Mouse (Mus musculus): ENCODE data around the gene Mov10.

The Mov10 gene

DNA sequence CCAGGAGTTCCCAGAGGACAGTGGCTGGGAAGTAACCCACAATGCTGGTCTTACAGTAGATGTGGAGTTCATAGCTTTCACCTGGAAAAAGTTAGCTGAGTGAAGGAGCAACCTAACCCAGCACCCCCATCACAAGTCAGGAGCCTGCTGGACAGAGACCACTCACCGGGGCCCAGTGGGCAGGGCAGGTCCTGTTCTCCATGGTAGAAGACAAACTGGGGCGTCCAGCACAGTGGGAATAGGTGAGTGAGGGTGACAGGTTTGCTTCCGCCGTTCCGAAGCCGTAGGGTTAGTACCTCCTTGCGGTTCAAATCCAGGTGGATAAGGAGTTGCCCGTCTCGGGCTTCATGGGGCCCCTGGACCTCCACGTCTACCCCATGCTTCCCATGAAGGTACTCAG is 14.1 kb downstream of the Mov10 start:
- DNase-seq = no peak

DNA sequence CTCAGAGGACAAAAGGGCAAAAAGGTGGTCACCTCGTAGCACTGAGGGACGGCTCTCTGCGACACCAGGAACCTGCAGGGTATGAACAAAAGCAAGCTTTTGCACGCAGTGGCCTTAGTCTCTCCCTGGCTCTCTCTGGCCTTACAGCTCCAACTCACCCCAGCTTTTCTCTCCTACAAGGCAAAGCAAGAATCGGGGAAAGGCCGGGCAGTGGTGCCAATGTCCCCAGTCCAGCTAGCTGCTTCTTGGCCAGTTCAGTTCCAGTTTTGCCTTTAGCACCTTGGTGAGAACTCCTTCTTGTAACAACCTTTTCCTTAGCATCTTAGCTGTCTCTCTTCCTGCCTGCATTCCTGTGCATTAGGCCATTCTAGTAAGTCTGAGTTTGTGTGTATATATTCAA is 16.9 kb downstream of the Mov10 start:
- no peak for DNase-seq

- DNase-seq = no peak
Measured at GRCm38 (mm10) chr3:104800681-104801080, 17.7 kb downstream of the Mov10 start.

DNA sequence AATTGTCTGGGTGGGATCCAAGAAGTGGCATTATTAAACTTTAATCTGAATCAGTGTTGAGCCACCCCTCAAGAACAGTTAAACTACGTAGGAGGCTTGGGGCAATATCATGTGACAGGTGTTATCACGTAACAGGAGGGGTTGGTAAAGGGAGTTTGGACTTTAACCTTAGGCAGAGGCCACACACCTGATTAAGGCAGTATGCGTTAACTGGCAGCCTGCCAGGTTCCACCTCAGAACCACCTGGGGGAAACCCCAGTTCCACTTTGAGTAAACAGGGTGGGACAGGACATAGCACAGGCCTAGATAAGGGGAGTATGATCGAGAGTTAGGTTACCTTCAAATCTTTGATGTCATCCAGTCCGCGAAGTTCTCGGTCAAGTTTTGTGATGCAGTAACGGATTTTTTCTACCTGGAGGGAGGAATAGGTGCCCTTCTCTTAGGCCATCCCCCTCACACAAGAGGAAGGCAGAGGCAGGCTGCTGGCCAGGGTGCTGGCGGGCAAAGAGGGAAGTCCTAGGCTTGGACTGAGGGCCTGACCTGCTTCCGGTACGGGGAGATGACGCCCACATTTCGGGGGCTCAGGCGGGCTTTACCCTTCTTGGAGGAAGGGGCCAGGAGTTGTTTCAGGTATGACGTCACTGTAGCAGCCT is 21.8 kb downstream of the Mov10 start:
- DNase-seq = peak; percentile 85

DNA sequence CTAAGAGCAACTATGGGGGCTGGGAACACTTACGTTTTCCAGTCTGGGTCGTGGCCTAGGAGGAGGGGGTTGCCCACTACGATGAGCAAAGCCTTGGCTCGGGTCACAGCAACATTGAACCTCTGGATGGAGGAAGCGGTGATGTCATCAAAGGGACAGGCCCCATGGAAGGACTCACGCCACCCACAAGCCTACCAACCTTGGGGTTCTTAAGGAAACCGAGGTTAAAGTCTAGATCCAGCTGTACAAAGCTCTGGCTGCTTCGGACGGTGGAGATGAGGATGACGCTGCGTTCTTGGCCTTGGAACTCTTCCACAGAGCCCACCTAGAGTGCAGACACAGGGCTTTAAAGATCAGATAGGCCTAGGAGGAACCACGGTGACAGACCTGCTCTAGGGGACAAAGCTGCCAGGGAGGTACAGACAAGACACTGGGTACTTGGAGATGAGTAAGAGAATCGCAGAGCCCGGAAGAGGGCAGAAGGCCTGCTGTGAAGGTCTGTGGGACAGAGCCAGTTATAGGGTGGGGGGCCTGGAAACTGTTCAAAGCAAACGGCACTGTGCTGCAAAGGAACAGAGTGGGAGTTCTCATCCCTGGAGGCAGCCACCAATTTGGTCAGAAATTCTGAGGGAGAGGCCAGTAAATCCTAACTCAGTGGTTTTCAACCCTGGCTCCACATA is 22.6 kb downstream of the Mov10 start:
- DNase-seq = peak; percentile 40

- no peak for DNase-seq
Measured at GRCm38 (mm10) chr3:104794953-104795470, 23.4 kb downstream of the Mov10 start.

DNA sequence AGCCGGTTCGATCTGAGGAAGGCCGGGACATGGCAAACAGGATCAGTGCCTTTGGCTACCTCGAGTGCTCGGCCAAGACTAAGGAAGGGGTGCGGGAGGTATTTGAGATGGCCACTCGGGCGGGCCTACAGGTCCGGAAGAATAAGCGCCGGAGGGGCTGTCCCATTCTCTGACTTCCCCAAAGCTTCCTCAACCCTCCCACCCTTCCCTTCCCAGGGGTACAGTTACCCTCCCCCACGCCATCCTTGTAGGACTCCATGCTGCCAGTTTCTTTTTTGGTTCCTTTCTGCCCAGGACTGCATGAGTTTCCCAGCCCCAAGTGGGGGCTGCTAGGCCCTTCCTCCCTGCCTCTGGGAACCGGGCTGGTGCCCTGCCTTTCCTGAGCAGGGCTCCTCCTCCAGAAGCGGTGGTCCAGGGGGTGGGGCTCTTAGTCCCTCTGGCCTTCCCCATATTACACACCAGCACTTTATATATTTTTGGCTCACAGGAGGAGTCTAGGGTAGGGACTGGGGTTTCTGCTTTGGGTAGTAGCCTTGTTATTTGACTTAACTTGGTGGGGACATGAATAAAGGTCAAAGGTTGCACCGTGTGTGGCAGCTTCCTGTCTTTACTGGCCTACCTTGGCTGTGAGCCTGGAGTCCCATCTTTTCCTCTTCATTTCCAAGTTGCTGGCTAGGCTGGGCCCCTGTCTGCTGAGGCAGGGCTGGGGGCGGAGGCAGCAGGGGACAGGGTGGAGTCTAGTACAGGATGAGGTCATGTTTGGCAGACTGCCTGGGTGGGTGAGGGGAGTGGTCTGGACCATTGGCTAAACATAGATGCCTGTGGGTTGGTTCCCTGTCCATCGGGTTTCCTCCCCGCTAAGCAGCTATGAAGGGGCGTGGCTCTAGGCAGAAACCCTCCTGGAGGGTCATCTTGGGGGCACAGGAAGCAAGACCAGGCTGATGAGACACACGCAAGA is 24.2 kb downstream of the Mov10 start:
- DNase-seq = peak; percentile 98

DNA sequence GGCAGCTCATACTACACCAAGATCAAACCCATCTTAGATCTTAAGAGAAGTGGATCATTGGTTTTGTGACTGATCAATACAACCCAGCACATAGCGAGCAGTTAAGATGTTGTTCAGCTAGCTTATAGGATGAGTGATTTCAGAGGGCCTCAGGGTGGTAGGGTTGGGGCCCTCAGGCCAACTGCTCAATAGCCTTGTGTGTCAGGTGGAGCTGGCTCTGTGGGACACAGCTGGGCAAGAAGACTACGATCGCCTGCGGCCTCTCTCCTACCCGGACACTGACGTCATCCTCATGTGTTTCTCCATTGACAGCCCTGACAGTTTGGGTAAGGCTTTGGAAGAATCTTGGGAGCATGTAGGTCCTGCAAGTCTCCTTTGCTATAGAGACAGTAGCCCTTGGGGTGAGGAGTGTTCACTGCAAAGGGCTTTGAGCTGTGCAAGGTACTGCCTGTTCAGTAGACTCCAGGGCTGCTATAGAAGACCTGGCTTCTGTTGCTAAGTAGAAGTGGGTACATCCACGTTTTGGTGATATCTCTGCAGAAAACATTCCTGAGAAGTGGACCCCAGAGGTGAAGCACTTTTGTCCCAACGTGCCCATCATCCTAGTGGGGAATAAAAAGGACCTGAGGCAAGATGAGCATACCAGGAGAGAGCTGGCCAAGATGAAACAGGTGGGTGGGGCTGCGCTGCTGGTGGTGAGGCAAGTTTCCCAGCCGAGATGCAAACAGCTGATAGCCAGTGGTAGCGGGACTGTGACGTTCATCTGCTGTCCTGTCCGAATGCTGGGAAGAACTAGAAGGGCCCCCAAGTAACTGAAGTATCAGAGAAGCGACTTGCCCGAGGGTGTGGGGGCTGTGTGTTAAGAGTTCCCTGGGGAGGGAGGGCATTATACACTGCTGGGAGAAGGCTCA is 25.7 kb downstream of the Mov10 start:
- no peak for DNase-seq

DNA sequence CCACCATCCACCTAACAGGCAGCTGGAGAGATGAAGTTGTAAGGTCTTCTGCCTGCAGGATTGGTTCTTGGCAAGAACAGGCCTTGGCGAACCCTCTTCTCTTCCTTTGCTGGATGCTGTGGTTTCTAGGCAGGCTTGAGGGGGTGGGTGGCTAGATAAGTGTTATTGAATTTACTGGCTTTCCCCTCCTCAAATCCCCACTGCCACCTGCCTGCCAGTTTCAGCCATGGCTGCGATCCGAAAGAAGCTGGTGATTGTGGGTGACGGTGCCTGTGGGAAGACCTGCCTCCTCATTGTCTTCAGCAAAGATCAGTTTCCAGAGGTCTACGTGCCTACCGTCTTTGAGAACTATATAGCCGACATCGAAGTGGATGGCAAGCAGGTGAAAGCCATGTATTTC is 26.7 kb downstream of the Mov10 start:
- no peak for DNase-seq

GRCm38 (mm10) chr3:104791017-104791416 is 27.3 kb downstream of the Mov10 start:
- DNase-seq = no peak

DNA sequence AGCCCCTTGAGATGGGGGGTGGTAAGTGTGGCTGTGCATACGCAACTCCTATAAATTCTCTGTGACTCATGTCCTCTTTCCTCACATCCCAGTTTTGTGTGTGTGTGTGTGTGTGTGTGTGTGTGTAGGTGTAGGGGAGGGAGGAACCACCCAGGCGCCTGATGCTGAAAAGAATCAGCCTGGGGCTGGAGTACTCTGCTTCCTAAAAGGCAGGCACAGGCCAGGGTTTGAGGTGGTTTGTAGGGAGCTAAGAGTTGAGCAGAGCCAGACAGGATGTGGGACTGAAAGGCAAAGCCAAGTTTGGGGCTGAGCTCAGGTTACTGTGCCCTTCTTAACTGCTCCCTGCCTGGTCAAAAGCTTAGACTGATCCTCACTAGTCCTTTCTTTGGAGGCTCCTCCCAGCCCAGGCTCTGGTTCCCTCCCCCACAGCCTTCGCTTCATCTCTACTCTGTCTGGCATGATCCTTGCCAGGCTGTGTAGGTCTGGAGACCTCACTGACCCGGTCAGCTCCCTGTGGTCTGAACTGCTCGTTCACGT is 27.9 kb downstream of the Mov10 start:
- DNase-seq = peak; percentile 67

GRCm38 (mm10) chr3:104789822-104790221 is 28.5 kb downstream of the Mov10 start:
- peak; percentile 76 for DNase-seq

- peak; percentile 31 for DNase-seq
Measured at GRCm38 (mm10) chr3:104789312-104789605, 29.1 kb downstream of the Mov10 start.

DNA sequence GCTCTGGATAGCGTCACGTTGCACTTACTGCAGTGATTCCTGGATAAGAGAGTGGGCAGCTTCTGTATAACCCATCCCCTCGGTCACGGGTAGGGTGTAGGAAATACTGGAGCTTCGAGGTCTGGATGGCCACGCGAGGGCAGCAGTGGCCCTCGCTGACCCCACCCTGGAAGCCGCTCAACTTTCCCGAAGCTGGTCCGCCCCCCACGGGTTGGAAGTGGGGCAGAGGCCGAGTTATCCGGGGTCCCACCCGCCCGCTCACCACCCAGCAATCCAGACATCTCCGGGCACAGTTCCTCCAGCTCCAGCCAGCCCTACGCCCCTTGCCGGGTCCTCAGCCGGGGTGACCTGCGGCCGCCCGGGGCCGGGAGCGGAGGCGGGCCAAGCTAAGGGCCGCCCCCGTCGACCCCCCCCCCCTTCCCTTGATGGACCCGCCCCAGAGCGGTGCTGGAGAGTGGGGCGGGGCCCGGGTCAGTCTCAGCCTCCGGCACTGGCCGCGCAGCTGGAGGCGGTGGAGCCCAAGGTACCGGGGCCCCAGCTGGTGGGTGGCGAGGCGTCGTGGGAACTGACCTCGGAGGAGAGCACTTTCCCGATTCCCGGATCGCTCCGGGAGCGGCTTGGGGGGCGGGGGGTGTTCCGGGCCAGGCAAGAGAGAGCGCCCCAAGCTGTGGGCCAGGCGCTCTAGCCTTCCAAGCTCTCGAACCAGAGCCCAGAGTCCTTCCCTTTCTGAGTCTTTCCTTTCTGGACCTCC is 29.6 kb downstream of the Mov10 start:
- DNase-seq = peak; percentile 88

DNA sequence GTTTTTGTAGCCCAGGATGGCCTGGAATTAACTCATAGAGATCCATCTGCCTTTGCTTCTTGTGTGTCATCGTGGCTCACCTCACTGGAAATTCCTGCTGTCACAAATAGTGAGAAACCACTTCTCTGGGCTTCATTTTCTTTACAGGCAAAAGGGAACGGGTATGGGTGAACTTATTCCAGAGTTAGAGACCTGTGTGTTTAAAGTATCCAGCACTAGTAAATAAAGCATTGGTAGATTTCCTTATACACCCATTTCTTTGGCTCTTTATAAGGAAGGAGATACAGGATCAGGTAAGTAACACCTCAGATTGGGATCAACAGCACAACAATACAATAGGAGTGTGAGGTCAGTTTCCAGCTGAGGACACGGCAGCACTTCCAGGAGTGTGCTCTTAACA is 30.3 kb downstream of the Mov10 start, which contains the start of gene Rhoc:
Gene Rhoc, plus strand, starts transcription at position 301 of the 400 bp plus-strand sequence.
- no peak for DNase-seq

DNA sequence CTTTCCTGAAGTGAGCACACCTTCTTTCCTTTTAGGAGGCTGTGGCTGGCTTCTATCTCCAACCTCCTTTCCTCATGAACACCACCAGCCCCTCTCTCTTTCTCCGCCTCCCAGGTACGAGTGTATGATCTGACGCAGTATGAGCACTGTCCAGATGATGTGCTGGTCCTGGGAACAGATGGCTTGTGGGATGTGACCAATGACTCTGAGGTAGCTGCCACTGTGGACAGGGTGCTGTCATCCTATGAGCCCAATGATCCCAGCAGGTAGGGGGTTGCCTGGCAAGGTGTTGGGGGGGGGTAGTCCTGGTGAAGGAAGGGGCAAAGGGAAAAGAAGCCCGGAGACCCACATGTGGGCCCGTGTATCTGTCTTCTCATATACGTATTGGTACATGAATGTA is 33.1 kb downstream of the Mov10 start:
- DNase-seq = no peak

DNA sequence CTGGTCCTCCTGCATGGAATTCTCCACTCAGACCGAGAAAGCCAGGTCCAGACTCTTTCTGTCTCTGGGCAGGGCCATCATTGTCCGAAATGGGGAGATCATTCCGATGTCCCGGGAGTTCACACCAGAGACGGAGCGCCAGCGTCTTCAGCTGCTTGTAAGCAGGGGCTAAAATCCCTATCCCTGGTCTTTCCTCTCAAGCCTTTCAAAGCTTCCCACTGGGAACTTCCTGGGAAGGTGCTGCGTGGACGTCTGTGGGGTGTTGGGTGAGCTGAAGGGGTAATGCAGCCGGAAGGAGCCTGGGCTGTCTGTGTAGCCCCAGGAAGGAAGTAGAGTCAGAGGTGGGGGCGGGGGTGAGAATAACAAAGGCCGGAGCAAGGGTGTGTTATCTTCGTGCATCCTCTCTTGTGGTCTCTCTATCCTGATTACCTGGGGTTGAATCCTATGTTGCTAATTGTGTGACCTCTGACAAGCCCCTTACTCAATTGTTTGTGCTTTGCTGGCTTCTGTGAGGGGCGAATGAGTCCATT is 34.3 kb downstream of the Mov10 start:
- no peak for DNase-seq

DNA sequence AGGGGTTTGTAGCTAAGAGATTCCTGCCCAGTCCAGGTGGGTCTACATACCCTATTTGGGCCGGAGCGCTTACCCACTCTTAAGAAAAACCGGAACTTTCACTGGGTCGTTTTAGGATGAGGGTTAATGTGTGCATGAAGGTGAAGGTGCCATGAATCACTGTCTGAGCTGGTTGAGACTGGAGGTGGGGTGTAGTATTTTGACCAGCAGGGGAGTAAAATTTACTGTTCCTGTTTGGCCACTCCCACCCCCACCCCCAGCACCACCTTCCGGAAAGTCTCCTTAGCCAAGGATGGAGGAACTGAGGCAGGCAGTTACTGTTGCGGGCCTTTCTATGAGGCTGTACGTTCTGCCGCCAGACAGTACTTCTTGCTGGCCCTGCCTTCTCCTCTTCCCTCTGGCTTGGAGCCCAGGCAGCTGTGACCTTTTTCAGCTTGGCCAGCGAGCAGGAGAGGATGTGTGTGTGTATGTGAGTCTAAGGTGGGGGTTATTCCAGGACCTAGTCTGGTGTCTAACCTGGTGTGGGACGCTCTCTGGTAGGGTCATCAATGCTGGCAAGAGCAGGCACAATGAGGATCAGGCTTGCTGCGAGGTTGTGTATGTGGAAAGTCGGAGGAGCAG is 36.2 kb downstream of the Mov10 start:
- DNase-seq = peak; percentile 72

- peak; percentile 41 for DNase-seq
Measured at GRCm38 (mm10) chr3:104781471-104781903, 36.9 kb downstream of the Mov10 start, which contains the start of gene Fam19a3. Gene Fam19a3 (minus strand): TSS chr3:104781840.

All from kidney, adult 9 months (tissue).